Mouse (Mus musculus) yolk sac, embryonic 10.5 days (tissue): ENCODE data around the gene Tomm34.

Source experiments
- DNase-seq: peaks from one replicate; pipeline ENCODE4 v3.0.0-alpha.2; 2017; ENCODE audit warnings: low spot score

Gene Tomm34

DNA sequence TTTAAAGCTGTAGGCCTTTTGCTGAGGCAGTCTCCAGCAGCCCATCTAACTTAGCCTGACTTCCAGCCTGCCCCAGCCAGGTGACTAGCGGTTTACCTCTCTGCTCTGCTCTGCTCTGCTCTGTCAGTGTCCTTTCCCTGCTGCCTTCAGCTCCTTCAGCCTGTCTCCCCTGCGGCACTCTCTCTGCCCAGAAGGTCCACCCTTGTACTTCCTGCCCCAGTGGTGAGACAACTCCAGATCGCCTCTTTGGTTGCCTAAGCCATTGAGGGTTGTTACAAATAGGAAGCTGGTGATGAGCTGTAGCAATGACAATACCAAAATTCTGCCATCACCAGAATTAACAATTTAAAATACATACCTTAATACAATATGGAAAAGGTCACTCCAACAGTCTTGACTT lies 60.0 kb downstream of the Tomm34 start:
- DNase-seq, result no peak

- no peak for DNase-seq
Measured at GRCm38 (mm10) chr2:164010496-164010895, 60.5 kb downstream of the Tomm34 start.

GRCm38 (mm10) chr2:164009227-164009626 lies 61.7 kb downstream of the Tomm34 start:
- no peak for DNase-seq

DNA sequence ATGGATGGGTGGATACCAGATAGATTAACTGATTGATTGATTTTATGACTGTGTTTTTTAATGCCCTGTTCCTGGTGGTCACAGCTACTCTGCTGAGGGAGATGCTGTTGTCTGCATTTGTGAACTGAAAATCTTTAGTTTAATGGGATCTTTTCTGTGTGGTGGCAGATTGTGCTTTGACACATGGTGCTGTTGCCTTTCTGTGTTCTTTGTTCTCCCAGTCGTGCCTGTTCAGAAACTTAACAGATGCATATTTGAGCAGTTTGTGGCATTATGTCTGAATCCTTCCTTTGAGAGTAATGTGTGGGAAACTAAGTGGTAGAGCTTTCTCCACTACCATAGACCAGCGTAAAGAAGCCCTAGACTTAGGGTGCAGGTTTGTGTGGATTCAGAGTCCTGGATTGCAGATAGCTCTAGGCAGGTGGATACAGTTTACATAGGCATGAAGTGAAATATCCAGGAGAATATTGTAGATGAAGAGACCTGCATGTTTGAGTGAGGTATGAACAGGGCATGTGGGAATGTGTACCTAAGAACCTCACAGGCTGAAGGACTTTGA lies 62.9 kb downstream of the Tomm34 start:
- no peak for DNase-seq

DNA sequence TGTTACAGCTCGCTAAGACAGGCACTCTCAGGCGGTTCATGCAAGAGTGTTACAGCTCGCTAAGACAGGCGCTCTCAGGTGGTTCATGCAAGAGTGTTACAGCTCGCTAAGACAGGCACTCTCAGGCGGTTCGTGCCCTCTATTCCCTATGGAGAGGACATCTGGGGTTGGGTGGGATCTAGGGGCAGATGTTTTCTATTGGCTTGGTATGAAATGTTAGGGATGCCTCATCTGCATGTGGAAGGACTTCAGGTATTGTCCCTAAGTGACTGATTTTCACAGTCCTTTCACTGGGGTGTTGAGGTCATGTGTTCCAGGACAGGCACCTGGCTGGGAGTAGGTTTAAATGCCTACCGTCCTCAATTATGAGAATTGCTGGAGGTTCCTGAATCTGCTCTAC lies 63.4 kb downstream of the Tomm34 start:
- no peak for DNase-seq

- DNase-seq, result peak; percentile 70
Measured at GRCm38 (mm10) chr2:164006932-164007331, 64.0 kb downstream of the Tomm34 start.

GRCm38 (mm10) chr2:164004503-164004902 lies 66.5 kb downstream of the Tomm34 start:
- DNase-seq, result no peak
